Mouse (Mus musculus) C2C12 (cell line): ENCODE measurements around the gene Gmpr. TPM values are rescaled to one million over a fixed set of nuclear protein-coding genes. Genes with fewer than 3 reads are reported as not detected.

ENCODE experiments used
- H3K27me3 ChIP-seq: one replicate; pipeline ENCODE4 v1.6.1; 2011; ENCODE audit not compliant: control insufficient read depth, insufficient read depth, insufficient read length
- H3K36me3 ChIP-seq: one replicate; pipeline ENCODE4 v1.6.1; 2011; ENCODE audit not compliant: control insufficient read depth, insufficient read depth
- H3K4me3 ChIP-seq: one replicate; pipeline ENCODE4 v1.5.1; 2011; ENCODE audit warnings: mild to moderate bottlenecking, control low read depth; ENCODE audit not compliant: poor library complexity, insufficient read depth, severe bottlenecking
- H3K79me2 ChIP-seq: one replicate; pipeline ENCODE4 v1.6.1; 2011; ENCODE audit not compliant: control insufficient read depth, insufficient read depth
- H3K79me3 ChIP-seq: one replicate; pipeline ENCODE4 v1.6.1; 2011; ENCODE audit warnings: low read depth, control low read depth
- H3ac ChIP-seq: one replicate; pipeline ENCODE3; 2011; ENCODE audit warnings: low read depth; ENCODE audit not compliant: control insufficient read depth, insufficient read length
- CEBPB ChIP-seq: IDR thresholded peaks from one replicate; pipeline ENCODE4 v1.6.1; 2011; ENCODE audit warnings: low read depth, mild to moderate bottlenecking, control low read depth, moderate library complexity
- CTCF ChIP-seq: IDR thresholded peaks from one replicate; pipeline ENCODE4 v1.5.1; 2011; ENCODE audit not compliant: control insufficient read depth, insufficient read depth, insufficient read length
- FOSL1 ChIP-seq: IDR thresholded peaks from one replicate; pipeline ENCODE4 v1.8.0; 2011; ENCODE audit warnings: mild to moderate bottlenecking, low read length; ENCODE audit not compliant: poor library complexity, insufficient read depth, severe bottlenecking
- MAX ChIP-seq: IDR thresholded peaks from one replicate; pipeline ENCODE4 v1.6.1; 2011; ENCODE audit warnings: mild to moderate bottlenecking, control low read depth
- MYOD1 ChIP-seq: IDR thresholded peaks from one replicate; pipeline ENCODE4 v1.6.1; 2011; ENCODE audit warnings: low read depth; ENCODE audit not compliant: control insufficient read depth, insufficient read length
- MYOG ChIP-seq: IDR thresholded peaks from one replicate; pipeline ENCODE4 v1.6.1; 2011; ENCODE audit not compliant: control insufficient read depth, insufficient read length; ENCODE audit errors: extremely low read depth
- USF1 ChIP-seq: IDR thresholded peaks from one replicate; pipeline ENCODE4 v1.6.1; 2011; ENCODE audit warnings: low read depth, mild to moderate bottlenecking, control low read depth, moderate library complexity
- polyA plus RNA-seq: library from polyadenylated mRNA; unstranded; fragments of >200 nt; fragmentation: generic; extraction: Trizol; gene quantifications from one replicate; pipeline ENCODE4 v1.2.1, GENCODE M21; 2012; ENCODE audit warnings: missing spikeins

The Gmpr gene
- polyA plus RNA-seq, 1 experiment = 12.9 TPM

DNA sequence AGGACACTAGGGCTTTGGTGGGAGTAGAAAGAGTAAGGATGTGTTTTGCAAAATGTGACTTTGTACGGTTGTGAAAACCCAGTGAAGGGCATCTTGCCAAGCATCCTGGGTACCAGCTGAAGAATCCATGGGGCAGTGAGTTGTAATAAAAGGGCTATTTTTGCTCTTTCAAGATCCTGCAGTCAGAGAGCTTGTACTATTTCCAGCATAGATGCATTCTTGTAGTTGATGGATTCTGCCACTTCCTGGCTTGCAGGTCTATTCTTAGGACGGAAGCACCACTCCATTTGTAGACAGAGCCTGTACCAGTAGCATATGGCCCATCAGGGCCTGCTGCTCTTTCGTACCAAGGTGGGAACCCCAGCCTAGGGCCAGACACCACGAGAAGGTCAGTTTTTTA, 21.5 kb downstream of the Gmpr start:
- Histone ChIP-seq H3K79me2 (no peaks in the 10 kb centered on the region), H3K4me3 (no peak overlapping the region), H3K36me3 (no peaks in the 10 kb centered on the region), H3ac (no peak overlapping the region), H3K27me3 (no peaks in the 10 kb centered on the region), H3K79me3 (no peaks in the 10 kb centered on the region)
- no peak for TF ChIP-seq FOSL1
- no peak for TF ChIP-seq MYOG
- TF ChIP-seq CEBPB = no peak
- TF ChIP-seq USF1 = no peak
- no peak for TF ChIP-seq CTCF
- no peak for TF ChIP-seq MYOD1
- TF ChIP-seq MAX = no peak

DNA sequence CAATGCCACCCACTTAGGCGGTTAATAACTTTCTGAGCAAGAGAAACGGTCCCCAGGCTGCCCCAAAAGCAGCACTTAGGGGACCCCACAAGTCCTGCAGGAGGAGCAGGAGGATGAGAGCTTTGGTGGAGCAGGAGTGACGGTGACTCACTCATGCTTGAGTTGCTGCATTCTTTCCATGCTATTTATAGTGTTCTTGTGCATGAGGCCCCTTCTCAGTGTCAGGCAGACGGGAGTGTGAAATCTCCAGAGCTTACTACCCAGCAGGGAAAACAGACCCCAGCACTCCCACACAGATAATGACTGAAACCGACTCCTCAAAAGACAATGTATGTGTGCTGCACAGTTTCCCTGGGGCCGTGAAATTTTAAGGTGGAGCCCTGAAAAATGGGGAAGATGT, 23.5 kb downstream of the Gmpr start:
- Histone ChIP-seq H3K79me2 (no peaks in the 10 kb centered on the region), H3K79me3 (no peaks in the 10 kb centered on the region), H3K27me3 (no peaks in the 10 kb centered on the region), H3K36me3 (no peaks in the 10 kb centered on the region), H3ac (no peak overlapping the region), H3K4me3 (no peak overlapping the region)
- TF ChIP-seq MAX = no peak
- peak; percentile 1 for TF ChIP-seq FOSL1

DNA sequence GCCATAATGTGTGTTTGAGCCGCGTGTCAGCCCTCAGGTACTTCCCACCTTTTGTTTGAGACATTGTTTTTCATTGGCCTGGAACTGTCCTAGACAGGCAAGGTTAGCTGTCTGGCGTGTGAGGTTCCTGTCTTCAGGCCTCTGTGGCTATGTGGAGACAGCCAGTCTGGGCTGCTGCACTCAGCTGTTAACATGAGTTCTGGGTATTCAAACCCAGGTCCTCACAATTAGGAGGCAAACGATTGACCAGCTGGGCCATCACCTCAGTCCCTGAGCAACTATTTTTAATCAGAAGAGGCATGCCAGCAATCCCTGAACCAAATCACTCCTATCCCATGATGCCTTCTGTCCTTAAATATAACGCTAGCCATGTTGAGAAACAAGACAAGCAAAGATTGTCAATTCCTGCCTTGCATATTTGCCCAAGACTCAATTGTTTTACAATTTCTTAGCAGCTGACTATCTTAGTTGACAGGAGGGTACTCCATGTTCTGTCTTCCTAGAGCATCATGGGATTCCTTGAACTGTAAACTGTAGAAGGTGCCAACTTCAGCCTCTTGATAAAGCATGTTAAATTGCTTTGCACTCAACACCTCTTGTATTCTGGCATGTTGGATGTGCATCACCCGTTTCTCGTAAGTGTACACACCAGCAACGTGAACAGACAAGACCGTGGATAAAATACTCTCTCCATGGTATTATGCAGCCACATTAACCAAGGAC, 28.6 kb downstream of the Gmpr start:
- Histone ChIP-seq H3K36me3 (no peaks in the 10 kb centered on the region), H3K79me3 (no peaks in the 10 kb centered on the region), H3ac (no peak overlapping the region), H3K79me2 (no peaks in the 10 kb centered on the region), H3K27me3 (no peaks in the 10 kb centered on the region), H3K4me3 (no peak overlapping the region)
- TF ChIP-seq MYOG (no peak), FOSL1 (no peak), MAX (no peak), MYOD1 (no peak), USF1 (no peak), CTCF (no peak), CEBPB (no peak)

DNA sequence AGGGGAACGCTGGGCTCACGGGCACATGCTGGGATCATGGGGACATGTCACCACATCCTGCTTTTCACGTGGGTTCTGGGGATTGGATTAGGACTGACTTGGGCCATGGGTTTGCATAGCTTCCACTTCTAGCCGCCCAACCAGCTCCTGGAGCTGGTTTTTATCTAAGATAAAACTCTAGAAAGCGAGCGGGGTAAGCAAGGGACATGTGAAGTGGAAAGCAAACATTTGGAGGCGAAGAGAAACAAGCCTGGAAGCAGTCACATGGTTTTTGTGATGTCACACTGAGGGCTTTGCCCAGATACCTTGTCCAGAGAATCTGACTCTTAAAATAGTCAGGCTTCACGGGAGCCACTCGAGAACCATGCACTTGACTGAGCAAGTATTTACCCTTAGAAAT, 29.9 kb downstream of the Gmpr start:
- Histone ChIP-seq H3K79me2 (no peaks in the 10 kb centered on the region), H3ac (no peak overlapping the region), H3K79me3 (no peaks in the 10 kb centered on the region), H3K36me3 (no peaks in the 10 kb centered on the region), H3K27me3 (no peaks in the 10 kb centered on the region), H3K4me3 (no peak overlapping the region)
- TF ChIP-seq MAX (no peak), USF1 (no peak)

DNA sequence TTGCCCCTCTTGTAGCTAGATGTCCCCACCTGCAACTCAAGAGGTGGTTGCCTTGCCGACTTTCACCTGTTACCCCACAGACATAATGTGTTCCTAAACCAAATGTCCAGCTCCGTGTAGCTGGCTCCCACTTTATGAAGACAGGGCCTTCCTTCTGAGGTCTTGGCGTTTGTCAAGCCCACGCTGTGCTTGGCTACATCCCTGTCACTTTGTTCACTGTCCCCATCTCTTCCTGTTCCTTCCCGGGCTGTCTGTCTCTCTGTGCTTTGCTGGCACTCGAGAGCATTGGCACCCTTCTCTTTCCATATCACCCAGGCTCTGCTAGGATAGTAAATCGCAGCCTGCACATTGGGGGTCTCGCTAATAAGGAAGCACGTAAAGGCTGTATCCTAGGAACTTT, 30.8 kb downstream of the Gmpr start:
- TF ChIP-seq FOSL1 (no peak), MAX (no peak), CEBPB (no peak)

DNA sequence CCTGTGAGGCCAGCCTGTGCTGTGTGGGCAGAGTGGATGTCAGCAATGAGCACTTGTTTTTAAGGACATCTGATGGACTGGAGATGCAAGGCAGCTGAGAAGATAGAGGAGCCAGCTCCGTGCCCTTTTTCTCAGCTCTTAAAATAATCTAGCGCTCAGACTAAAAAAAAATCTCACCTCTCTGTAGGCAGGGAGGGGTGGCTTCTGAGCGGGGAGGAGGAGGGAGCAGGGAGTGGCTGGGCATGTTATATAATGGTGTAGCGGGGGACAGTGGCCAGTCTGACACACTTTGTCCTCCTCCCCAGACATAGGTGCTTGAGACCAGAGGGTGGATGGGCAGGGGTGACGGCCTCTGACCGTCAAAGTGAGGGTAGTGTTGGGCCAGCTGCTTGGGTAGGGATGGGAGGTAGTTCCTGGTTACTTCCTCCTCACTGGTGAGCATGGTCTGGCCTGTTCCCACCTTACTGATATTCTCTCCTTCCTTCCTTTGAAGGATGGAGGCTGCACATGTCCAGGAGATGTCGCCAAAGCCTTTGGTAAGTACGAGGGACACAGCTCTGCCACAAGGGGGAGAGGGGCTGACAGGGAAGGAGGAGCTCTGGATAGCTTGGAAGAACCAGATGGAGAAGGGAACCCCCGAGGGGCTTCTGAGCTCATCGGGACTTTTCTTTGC, 31.4 kb downstream of the Gmpr start:
- Histone ChIP-seq H3K79me3 (no peaks in the 10 kb centered on the region), H3ac (no peak overlapping the region), H3K27me3 (no peaks in the 10 kb centered on the region), H3K79me2 (no peaks in the 10 kb centered on the region), H3K4me3 (no peak overlapping the region), H3K36me3 (no peaks in the 10 kb centered on the region)
- TF ChIP-seq MAX (no peak), CTCF (no peak), MYOD1 (no peak), MYOG (no peak), USF1 (no peak), CEBPB (no peak), FOSL1 (no peak)

More for the DNA sequence above, 30.8 kb downstream of the Gmpr start:
- Histone ChIP-seq H3K79me2 (no peaks in the 10 kb centered on the region), H3K36me3 (no peaks in the 10 kb centered on the region), H3K4me3 (no peak overlapping the region), H3K27me3 (no peaks in the 10 kb centered on the region), H3K79me3 (no peaks in the 10 kb centered on the region), H3ac (no peak overlapping the region)
